Mouse (Mus musculus) lung, postnatal 0 days (tissue): Measurements from ENCODE around the gene Spsb2. TPM values are rescaled to one million over a fixed set of nuclear protein-coding genes. Genes with fewer than 3 reads are reported as not detected.
"Not testable (repeated sequence)": the region's sequence is repeated elsewhere in the genome, so short reads cannot be mapped to it uniquely, and the experiment has no call there.

Experiments
- ATAC-seq: fragments of 200-750 bp; cut with Nextera tagmentation; 2 replicates; pipeline ENCODE4 v1.8.0; 2017; ENCODE audit warnings: moderate library complexity
- DNase-seq: peaks from one replicate; pipeline ENCODE4 v3.0.0-alpha.2; 2016; ENCODE audit warnings: low spot score
- H3K27ac ChIP-seq: fragments of 300-500 bp; sonication (generic); 2 replicates; pipeline ENCODE4 v1.5.1; 2014; ENCODE audit warnings: antibody characterized with exemption, mild to moderate bottlenecking, low read length, mixed read lengths
- H3K27me3 ChIP-seq: fragments of 300-500 bp; sonication (generic); replicated peaks from 2 replicates; pipeline ENCODE4 v1.6.1; 2014; ENCODE audit warnings: low read length, mixed read lengths; ENCODE audit not compliant: insufficient read depth
- H3K36me3 ChIP-seq: fragments of 300-500 bp; sonication (generic); 2 replicates; pipeline ENCODE4 v1.6.1; 2014; ENCODE audit warnings: low read length, mixed read lengths; ENCODE audit not compliant: insufficient read depth
- H3K4me1 ChIP-seq: fragments of 300-500 bp; sonication (generic); 2 replicates; pipeline ENCODE4 v1.6.1; 2014; ENCODE audit warnings: antibody characterized with exemption, low read depth, low read length, mixed read lengths; ENCODE audit not compliant: insufficient read depth
- H3K4me2 ChIP-seq: fragments of 300-500 bp; sonication (generic); replicated peaks from 2 replicates; pipeline ENCODE4 v1.6.1; 2014; ENCODE audit warnings: low read depth, mild to moderate bottlenecking, low read length, moderate library complexity, mixed read lengths
- H3K4me3 ChIP-seq: fragments of 300-500 bp; sonication (generic); 2 replicates; pipeline ENCODE4 v1.5.1; 2014; ENCODE audit warnings: low read depth, low read length
- H3K9ac ChIP-seq: fragments of 300-500 bp; sonication (generic); replicated peaks from 2 replicates; pipeline ENCODE4 v1.6.1; 2014; ENCODE audit warnings: low read depth, mild to moderate bottlenecking
- H3K9me3 ChIP-seq: fragments of 300-500 bp; sonication (generic); 2 replicates; pipeline ENCODE4 v1.6.1; 2016; ENCODE audit warnings: low read length, mixed read lengths
- CTCF ChIP-seq: IDR thresholded peaks from 2 replicates; pipeline ENCODE4 v1.5.1; 2016; ENCODE audit warnings: antibody characterized with exemption, mild to moderate bottlenecking
- EP300 ChIP-seq: IDR thresholded peaks from 2 replicates; pipeline ENCODE4 v1.6.1; 2016; ENCODE audit warnings: antibody characterized with exemption, mild to moderate bottlenecking, control low read depth
- WGBS: fragments of 180-500 bp; shearing (Covaris S2); extraction: QIAGEN DNeasy Blood & Tissue Kit; methylation state at CpG from one replicate; pipeline ENCODE4 v1.1.7; 2014; 5-methylcytosine and 5-hydroxymethylcytosine counted together
- polyA plus RNA-seq: library from polyadenylated mRNA; unstranded; fragments of >200 nt; fragmentation: Nextera tagmentation; extraction: Ambion mirVana; gene quantifications from 2 replicates; pipeline ENCODE4 v1.2.1, GENCODE M21; 2015

The Spsb2 gene
- polyA plus RNA-seq, 1 experiment from 2014 or later, result 33.7 TPM

DNA sequence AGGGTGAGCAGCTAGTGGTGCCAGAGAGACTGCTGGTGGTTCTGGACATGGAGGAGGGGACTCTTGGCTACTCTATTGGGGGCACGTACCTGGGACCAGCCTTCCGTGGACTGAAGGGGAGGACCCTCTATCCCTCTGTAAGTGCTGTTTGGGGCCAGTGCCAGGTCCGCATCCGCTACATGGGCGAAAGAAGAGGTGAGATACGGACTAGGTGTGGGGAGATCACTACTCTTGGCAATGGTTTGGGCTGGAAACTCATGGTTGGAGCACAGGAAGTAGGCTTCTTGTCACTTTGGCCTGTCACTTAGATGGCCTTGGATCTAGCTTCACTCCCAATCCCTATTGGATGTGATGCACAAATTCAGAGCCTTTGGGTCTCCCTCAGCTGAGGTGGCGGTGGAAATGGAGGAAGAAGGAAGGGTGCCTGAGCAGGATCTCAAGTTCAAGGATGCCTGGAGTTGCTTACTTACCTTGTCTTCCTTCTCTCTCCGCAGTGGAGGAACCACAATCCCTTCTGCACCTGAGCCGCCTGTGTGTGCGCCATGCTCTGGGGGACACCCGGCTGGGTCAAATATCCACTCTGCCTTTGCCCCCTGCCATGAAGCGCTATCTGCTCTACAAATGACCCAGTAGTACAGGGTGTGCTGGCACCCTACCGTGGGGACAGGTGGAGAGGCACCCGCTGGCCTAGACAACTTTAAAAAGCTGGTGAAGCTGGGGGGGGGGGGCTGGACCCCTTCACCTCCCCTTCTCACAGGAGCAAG is 1.5 kb downstream of the Spsb2 start:
- Histone ChIP-seq H3K9me3 (no peaks in the 10 kb centered on the region), H3K27me3 (no peaks in the 10 kb centered on the region), H3K36me3 (no peaks in the 10 kb centered on the region), H3K4me2 (peak overlapping the region; percentile 97), H3K9ac (peak overlapping the region; percentile 76), H3K4me3 (peak overlapping the region; percentile 77), H3K27ac (no peak overlapping the region), H3K4me1 (peaks cover 16% of the 10 kb centered on the region)
- WGBS, result 39% methylated on average over 14 of the region's 14 CpGs
- DNase-seq (no peak), ATAC-seq (no peak)
- no peak for TF ChIP-seq EP300
- no peak for TF ChIP-seq CTCF

DNA sequence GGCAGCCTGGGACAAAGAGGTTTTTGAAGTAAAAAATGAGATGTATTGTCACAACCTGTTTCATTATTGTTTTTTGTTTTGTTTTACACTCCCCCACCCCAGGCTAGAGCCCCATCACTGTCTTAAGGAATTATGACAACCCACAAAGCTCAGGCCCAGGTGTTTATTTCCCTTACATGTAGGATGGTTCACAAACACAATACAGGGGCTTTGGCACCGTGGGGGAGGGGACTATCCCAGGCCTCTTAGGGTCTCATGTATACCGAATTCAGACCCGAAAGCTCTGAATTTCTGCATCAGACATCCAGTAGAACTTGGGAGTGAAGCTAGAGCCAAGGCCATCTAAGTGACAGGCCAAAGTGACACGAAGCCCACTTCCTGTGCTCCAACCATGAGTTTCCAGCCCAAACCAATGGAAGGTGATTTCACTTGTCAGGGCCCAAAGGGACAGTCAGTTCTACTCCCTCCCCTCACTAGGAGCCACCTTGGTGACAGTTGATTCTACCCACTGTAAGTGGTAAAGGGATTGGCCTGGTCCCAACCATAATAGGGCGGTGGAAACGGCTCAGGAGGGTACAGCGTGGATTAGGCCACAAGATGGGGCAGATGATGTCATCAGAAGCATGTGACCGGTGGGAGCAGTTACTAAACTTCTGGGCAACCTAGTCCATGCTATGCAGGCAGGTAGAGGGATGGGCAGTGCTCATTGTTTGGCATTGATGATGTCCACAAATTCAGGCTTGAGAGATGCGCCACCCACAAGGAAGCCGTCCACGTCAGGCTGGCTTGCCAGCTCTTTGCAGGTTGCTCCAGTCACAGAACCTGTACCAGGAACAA is 2.3 kb downstream of the Spsb2 start:
- H3K4me3 ChIP-seq, H3K9ac ChIP-seq, H3K27me3 ChIP-seq, H3K4me2 ChIP-seq, ATAC-seq, H3K27ac ChIP-seq, H3K36me3 ChIP-seq, DNase-seq, H3K9me3 ChIP-seq: not testable (repeated sequence)
- H3K4me1 ChIP-seq, result peaks cover 13% of the 10 kb centered on the region
- WGBS, result 74% methylated on average over 9 of the region's 11 CpGs

DNA sequence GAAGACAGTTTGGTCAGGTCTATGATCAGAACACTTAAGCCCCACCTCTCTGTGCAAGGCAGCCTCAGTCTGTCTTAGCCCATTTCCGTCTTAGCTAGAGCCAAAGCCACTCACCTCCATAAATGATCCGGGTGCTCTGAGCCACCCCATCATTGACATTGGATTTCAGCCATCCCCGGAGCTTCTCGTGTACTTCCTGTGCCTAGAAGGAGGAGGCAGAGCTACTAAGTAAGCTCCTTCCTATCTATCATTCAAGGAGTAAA is 2.9 kb downstream of the Spsb2 start:
- H3K4me1 ChIP-seq, result peaks cover 12% of the 10 kb centered on the region
- H3K4me3 ChIP-seq, result no peak overlapping the region
- H3K4me2 ChIP-seq, result no peak overlapping the region
- TF ChIP-seq EP300 (no peak), CTCF (no peak)
- H3K36me3 ChIP-seq, result no peaks in the 10 kb centered on the region
- H3K9ac ChIP-seq, result no peak overlapping the region
- no peak overlapping the region for H3K27ac ChIP-seq
- DNase-seq (no peak), ATAC-seq (no peak)
- H3K9me3 ChIP-seq, result no peaks in the 10 kb centered on the region
- 63% methylated on average over 4 of the region's 4 CpGs for WGBS
- H3K27me3 ChIP-seq, result no peaks in the 10 kb centered on the region

DNA sequence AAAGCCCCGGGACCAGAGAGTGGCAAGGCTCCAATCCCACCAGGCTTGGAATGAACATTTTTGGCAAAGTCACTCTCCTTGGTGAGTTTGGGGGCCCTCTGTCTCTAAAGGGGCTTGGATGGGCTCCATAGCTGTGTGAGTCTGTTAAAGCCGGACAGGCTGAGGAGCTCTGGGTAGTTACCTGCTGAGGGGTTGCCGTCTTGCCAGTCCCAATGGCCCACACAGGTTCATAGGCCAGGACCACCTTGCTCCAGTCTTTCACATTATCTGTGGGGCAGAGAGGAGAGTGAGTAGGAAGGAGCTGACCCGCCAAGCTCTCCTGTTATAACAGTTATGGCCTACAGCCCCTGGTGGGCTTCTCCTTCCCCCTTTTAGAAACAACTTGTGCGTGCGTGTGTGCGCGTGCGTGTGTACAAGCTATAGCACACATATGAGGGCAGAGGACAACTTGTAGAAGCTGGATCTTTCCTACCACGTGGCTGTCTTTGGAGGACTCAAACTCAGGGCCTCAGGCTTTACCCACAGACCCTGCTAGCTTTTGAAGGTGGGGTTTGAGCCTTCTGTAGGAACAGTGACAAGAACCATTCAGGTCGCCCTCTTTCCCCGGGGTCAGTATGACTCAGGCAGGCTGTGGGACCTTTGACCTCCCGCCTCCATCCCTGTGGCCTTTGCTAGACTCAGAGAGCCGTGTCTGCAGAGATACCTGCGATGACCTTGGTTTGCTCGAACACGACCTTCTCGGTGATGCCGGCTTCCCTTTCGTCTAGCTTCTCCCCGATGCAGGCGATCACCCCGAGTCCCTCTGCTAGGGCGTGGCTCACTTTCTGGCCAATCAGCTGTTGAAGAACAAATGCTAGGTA is 3.5 kb downstream of the Spsb2 start:
- H3K4me3 ChIP-seq, result no peak overlapping the region
- H3K4me2 ChIP-seq, result peak overlapping the region; percentile 84; the same call in 1 of the 2 replicates
- ATAC-seq, result no peak
- no peak overlapping the region for H3K9ac ChIP-seq
- 72% methylated on average over 24 of the region's 24 CpGs for WGBS
- DNase-seq, result no peak
- peaks cover 10% of the 10 kb centered on the region; the same call in 1 of the 2 replicates for H3K4me1 ChIP-seq
- no peaks in the 10 kb centered on the region for H3K9me3 ChIP-seq
- no peak overlapping the region for H3K27ac ChIP-seq
- no peaks in the 10 kb centered on the region for H3K27me3 ChIP-seq
- H3K36me3 ChIP-seq, result no peaks in the 10 kb centered on the region
- TF ChIP-seq CTCF (no peak), EP300 (no peak)

DNA sequence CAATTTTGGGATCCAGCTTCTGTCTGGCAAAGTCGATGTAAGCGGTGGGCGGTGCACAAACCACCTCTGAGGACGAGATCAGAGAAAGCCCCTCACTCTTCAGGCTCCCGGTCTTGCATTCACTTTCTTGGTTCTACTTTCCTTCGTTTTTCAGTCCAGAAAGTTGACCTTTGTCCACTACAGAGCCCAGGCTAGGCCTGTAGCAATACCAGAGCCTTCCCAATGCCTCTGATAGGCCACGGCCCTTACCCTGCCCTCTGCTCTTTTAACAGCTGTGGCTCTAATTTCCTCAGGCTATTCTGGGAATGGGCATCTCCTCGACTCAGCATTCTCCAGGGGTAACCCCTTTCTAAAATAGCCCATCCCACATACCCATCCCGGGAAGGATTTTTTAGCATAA is 4.4 kb downstream of the Spsb2 start:
- peak overlapping the region; percentile 50; the same call in 1 of the 2 replicates for H3K9ac ChIP-seq
- 0 out of 2 replicates have a peak overlapping the region, but pooled peaks have one; percentile 67 for H3K27ac ChIP-seq
- H3K36me3 ChIP-seq, result 0 out of 2 replicates have a peak, but pooled peaks cover 5% of the 10 kb centered on the region
- no peak for ATAC-seq
- H3K4me1 ChIP-seq, result peaks cover 10% of the 10 kb centered on the region; the same call in 1 of the 2 replicates
- WGBS, result 21% methylated on average over 9 of the region's 9 CpGs
- peak overlapping the region; percentile 84 for H3K4me2 ChIP-seq
- no peaks in the 10 kb centered on the region for H3K9me3 ChIP-seq
- no peak for DNase-seq
- no peak for TF ChIP-seq EP300
- TF ChIP-seq CTCF, result no peak
- H3K4me3 ChIP-seq, result peak overlapping the region; percentile 52
- H3K27me3 ChIP-seq, result no peaks in the 10 kb centered on the region

DNA sequence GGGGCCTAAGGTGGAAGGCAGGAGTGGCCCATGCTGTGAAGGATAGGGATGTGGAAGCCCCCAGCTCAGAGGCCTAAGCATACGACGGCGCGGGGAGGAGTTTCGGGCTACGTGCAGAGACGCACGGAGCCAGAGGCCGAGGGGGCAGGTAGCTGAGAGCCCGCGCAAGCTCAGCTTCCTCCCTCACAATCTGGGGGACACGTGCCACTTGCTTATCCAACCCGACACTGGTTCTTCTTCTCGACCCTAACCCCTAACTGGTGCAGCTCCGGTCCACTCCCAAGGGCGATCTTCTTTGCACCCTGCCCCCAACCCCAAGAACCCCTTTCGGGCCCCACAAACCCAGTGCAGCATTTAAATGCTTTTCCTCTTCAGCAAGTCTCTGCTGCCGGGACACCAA is 5.0 kb downstream of the Spsb2 start:
- peak overlapping the region; percentile 50 for H3K9ac ChIP-seq
- 0 out of 2 replicates have a peak, but pooled peaks cover 5% of the 10 kb centered on the region for H3K36me3 ChIP-seq
- H3K4me1 ChIP-seq, result peaks cover 10% of the 10 kb centered on the region; the same call in 1 of the 2 replicates
- ATAC-seq (peak; percentile 25), DNase-seq (peak; percentile 71)
- no peak for TF ChIP-seq CTCF
- TF ChIP-seq EP300, result no peak
- H3K4me3 ChIP-seq, result peak overlapping the region; percentile 52
- WGBS, result 0% methylated on average over 18 of the region's 18 CpGs
- H3K4me2 ChIP-seq, result peak overlapping the region; percentile 84
- H3K27me3 ChIP-seq, result no peaks in the 10 kb centered on the region
- H3K27ac ChIP-seq, result peak overlapping the region; percentile 67
- no peaks in the 10 kb centered on the region for H3K9me3 ChIP-seq
